Mouse (Mus musculus): Measurements from ENCODE around the gene Gm21425.
"Not testable (repeated sequence)": the region's sequence is repeated elsewhere in the genome, so short reads cannot be mapped to it uniquely, and the experiment has no call there.

Gene Gm21425

GRCm38 (mm10) chrY:13161668-13162067 is at the start of gene Gm21425:
Gene Gm21425 (plus strand): TSS chrY:13161968.
- DNase-seq = not testable (repeated sequence)

GRCm38 (mm10) chrY:13133392-13133791 is 28.4 kb upstream of the Gm21425 start, which contains the start of gene Gm21891:
Gene Gm21891 (minus strand): TSS chrY:13133492.
- DNase-seq = not testable (repeated sequence)
